Mouse (Mus musculus): ENCODE measurements around the gene Slitrk3.
"Not testable (repeated sequence)": the region's sequence is repeated elsewhere in the genome, so short reads cannot be mapped to it uniquely, and the experiment has no call there.

The Slitrk3 gene

GRCm38 (mm10) chr3:73057197-73057811, at the start of gene Slitrk3:
Slitrk3 (minus strand) TSS chr3:73057803.
- peak; percentile 50 for ATAC-seq (ENCODE audit: low TSS enrichment)

- ATAC-seq (ENCODE audit: low TSS enrichment): not testable (repeated sequence)
Observed at GRCm38 (mm10) chr3:73094445-73094844, 36.8 kb upstream of the Slitrk3 start.

DNA sequence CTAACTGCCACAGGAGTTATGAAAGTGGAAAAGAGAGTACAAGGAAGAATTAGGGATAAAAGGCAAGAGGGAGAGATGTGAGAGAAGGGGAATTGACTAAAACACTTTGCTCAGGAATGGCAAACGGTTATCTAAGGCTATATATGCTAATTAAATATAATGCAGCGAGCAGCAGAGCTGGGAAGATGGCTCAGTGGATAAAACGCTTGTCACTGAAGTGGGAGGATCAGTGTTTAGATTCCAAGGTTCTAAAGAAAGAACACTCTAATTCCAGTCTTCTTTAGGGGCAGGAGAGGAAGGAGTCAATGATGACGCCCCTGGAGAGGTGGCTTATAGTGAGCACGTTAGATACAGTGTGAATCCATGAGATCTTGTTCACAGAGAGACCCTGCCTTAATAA, 27.0 kb upstream of the Slitrk3 start:
- ATAC-seq (ENCODE audit: low TSS enrichment): peak; percentile 94

DNA sequence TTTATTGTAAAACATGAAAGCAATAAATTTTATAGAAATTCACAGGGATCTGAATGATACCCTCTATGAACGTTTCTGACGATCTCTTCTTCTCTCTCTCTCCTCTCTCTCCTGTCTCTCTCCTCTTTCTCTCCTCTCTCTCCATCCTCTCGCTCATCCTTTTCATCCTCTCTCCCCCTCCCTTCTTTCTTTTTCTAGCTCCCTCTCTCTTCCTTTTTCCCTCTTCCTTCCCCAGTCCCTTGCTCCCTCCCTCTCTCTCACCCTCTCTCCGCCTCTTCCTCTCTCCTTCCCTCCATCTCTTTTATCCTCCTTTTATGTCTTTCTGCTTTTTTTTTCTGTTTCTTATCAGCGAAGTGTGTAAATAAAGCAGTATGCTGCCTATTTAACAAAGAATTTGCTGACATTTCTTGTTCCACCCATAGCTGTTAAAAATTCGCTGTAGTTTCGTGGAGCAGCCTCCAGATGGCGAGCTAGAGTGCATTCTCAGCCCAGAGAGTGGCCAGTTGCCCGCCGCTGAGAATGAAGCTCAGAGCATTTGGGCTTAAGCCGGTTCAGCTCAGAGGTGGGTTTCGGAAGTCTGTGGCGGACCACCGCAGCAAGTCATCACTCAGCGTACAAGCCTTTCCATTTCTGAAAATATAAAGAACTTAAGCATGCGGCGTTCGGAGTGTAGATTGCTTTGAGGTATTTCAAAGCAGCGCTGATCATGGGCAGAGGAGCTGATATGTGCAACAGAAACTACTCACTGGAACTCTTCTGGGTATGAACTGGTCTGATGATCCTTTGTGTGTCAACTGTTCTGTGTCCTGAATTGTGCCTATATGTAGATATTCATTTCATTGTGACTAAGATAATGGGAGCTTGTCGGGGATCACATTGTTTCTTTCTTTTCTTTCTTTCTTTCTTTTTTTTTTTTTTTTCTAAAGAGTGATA, 8.5 kb upstream of the Slitrk3 start:
- ATAC-seq (ENCODE audit: low TSS enrichment): peak; percentile 92

DNA sequence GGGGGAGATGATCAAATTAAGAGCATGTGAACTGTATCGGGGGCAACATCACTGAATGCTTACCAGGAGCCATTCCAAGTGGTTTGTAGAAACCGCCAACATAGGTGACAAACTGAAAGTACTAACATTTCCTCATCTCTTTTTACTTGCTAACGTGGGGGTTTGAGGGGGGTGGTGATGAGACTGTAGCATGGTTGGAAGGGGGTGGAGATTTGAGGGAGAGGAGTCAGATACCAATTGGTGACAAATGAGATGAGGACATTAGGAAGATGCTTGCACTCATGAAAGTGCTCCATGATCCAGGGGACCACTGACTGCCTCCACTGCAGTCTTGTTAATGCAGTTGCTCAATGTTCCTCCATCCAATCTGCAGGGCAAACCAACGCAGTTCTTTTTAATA, 587 bp upstream of the Slitrk3 start:
- peak; percentile 14; the same call in 1 of the 2 replicates for ATAC-seq (ENCODE audit: low TSS enrichment)

DNA sequence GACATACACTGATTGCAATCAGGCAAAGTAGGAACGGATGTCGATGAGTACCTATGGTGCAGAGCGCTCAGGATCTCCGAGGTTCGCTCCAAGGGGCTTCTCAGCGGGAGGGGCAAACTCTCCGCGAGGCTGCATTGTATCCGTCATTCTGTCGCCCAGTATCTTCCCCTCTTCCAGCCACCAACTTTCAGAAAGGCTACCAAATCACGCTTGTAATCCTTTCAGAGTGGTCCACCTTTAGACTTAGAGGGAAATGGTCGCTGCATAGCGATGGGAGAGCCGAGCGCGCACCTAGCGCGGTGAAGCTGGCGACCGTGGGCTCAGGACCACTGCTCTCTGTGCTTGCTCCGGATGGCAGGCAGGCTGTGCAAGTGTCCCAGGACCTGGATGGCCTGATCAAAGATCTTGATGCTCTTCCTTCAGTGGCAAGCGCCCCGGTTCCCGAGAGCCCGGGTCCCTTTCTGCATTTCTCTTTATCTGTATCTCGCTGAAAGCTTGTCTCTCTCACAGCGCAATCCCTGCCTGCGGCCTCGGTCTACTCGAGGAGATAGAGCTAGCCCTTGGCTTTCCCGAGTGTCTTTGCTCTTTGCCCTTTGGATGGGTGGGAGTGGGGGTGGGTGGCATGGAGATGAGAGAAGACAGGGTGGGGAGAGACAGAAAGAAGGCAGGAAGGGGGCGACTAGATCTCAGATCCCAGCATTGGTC, 959 bp downstream of the Slitrk3 start:
- ATAC-seq (ENCODE audit: low TSS enrichment): peak; percentile 13

DNA sequence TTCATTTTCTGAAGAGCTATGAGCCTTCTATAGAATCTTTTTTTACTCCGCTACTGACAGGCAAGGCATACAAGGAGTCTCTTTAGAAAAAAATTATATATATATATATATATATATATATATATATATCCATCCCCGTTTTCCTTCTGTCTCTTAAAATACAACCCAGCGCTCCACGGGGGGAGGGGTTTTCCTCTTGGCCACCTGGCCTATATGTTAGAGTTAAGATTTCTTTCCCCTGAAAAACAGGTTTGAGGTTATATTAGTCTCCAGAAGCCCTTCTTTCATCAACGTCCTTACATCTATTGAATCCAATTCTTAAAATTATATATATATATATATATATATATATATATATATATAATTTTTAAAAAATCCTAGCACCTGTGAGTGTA, 1.6 kb downstream of the Slitrk3 start:
- ATAC-seq (ENCODE audit: low TSS enrichment): no peak

DNA sequence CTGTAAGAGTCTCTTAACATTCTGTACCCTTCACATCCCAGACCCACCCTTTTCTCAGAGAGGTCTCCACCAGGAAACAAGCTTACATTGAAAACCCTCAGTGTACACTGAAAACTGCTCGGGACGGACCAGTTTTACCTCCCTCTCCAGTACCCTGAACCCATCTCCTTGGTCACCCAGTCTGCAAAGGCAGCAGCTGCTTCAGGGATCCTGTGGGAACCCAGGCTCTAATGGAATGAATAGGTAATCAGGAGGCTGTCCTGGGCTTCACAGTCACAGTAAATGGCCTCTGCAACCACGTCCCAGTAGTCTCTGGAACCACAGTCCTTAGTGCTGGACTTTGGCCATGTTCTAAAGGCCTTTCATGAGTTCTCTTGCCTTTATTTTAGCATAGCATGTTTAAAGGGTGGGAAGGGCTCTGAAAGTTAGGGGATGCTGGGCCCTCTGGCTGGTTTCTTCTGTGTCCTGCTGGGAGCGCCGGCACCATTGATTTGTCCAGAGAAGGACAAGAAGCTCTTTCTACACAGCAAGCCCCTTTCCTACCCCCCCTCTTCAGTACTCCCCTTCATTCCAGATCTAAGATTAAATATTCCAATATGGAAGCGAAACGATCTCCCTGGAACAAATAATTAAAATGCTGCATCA, 2.1 kb downstream of the Slitrk3 start:
- ATAC-seq (ENCODE audit: low TSS enrichment): 0 out of 2 replicates have a peak, but pooled peaks have one; percentile 9

- ATAC-seq (ENCODE audit: low TSS enrichment): peak; percentile 45
Observed at GRCm38 (mm10) chr3:73053451-73053931, 4.1 kb downstream of the Slitrk3 start.

GRCm38 (mm10) chr3:73046248-73046647, 11.4 kb downstream of the Slitrk3 start:
- ATAC-seq (ENCODE audit: low TSS enrichment): peak; percentile 75

- 0 out of 2 replicates have a peak, but pooled peaks have one; percentile 20 for ATAC-seq (ENCODE audit: low TSS enrichment)
Observed at GRCm38 (mm10) chr3:73042256-73042655, 15.3 kb downstream of the Slitrk3 start.

- no peak for ATAC-seq (ENCODE audit: low TSS enrichment)
Observed at GRCm38 (mm10) chr3:73006045-73006444, 51.6 kb downstream of the Slitrk3 start.

DNA sequence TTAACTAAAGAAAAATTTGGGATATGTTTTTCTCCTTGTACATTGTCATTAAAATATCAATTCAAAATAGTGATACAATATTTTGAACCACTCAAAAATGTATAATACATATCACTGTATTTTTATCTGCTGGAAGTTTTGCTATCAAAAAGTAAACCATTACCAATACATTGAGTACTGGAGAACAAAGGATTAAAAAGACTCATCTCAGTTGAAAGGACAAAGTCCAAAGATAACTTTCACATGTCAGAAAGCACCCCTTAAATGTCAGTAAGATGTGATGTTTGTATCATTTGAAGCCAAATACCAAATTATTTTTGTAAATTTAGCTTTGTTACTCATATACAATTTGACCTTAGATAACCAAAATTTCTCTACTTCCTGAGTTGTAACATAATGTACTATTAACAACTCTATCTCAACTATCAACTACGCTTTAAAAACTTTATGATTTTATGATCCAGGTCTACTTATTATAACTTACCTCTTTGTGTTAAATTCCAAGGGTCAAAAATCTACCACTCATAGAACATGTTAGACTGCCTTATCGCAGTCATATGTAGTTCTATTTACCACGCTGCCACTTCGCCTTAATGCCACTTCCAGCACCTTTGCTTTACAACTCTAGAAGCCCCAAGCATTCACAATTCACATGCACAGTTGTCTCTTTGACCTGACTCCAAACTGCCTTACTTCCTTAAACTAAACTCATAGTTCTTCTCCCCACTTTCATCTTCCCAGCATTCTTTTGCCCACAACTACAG, 54.5 kb downstream of the Slitrk3 start:
- ATAC-seq (ENCODE audit: low TSS enrichment): no peak

DNA sequence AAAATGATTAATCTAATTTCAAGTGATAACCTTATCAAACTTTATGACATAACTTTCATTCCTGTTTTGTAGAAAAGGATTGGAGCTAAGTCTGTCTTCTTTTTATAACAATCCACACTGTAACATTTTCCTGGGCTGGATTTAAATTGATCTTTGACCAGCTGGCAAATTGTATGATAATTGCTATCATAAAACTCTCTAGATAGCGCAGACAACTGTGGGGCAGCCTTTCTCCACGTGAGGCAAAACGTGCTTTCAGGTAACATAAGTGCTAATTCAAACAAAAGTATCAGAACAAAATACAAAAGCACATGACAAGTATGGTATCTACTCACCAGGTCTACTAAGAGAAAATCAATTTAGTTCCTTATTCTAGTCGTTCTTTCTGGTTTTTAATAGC, 60.1 kb downstream of the Slitrk3 start:
- ATAC-seq (ENCODE audit: low TSS enrichment): no peak

Data from frontal cortex, adult (tissue).